Mouse (Mus musculus): ENCODE data around the gene Notch3.

Gene Notch3

DNA sequence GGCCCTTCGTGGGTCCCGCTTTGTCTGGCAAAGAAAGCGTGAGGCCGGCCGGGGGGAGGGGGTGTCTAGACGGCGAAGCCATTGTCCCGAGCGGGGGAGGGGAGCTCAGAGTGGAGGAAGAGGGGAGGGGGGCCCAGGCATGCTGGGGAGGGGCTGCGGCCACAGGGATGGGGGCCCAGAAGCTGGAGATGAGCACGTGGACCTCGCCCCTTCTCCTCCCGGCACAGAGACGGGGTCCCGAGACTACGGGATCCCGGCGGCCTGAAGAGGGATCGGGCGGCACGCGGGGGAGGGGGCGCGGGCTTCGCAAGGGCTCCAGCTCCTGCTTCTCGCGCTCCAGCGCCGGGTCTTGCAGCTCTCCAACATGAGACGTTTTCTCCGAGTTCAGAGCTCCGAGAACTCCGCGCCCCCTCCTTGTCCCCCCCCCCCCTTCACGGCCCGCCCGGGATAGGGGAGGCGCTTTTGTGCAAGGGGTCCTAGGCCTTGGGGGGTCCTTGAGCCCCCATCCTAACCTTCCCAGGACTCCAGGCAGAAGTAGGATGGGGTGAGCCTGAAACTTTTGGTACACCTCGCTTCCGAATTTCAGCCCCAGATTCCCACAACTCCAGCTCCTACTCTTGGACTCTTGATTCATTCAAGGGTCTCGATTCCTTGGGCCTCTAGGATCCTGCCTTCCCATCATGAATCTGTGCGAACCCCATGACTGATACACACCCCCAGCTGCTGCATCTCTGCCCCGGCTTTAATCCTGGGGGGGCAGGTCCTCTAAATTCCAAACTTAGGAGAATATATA lies 653 bp downstream of the Notch3 start:
- DNase-seq (ENCODE audit: low spot score) = peak; percentile 59

GRCm38 (mm10) chr17:32165266-32165802 lies 1.3 kb downstream of the Notch3 start:
- DNase-seq (ENCODE audit: low spot score) = no peak

DNA sequence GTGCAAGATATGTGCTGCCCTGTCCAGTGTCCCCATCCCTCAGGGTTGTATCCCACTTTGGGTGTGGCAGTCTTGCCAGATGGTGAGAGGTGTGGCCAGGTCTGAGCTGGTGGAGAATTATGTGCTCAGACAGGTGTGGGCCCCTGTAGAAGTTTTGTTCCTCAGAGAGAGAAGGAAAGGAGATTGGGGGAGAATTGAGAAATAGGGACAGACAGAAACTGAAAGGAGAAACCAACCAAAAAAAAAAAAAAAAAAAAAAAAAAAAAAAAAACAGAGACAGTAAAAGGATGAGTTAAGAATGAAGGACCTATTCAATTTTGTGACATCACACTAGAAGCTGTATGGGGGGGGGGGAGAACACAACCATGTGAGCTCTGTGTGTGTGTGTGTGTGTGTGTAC lies 1.9 kb downstream of the Notch3 start:
- DNase-seq (ENCODE audit: low spot score) = no peak

GRCm38 (mm10) chr17:32163910-32164650 lies 2.6 kb downstream of the Notch3 start:
- no peak for DNase-seq (ENCODE audit: low spot score)

- DNase-seq (ENCODE audit: low spot score) = peak; percentile 68
Measured at GRCm38 (mm10) chr17:32162112-32162850, 4.4 kb downstream of the Notch3 start.

- no peak for DNase-seq (ENCODE audit: low spot score)
Measured at GRCm38 (mm10) chr17:32160882-32161281, 5.8 kb downstream of the Notch3 start.

DNA sequence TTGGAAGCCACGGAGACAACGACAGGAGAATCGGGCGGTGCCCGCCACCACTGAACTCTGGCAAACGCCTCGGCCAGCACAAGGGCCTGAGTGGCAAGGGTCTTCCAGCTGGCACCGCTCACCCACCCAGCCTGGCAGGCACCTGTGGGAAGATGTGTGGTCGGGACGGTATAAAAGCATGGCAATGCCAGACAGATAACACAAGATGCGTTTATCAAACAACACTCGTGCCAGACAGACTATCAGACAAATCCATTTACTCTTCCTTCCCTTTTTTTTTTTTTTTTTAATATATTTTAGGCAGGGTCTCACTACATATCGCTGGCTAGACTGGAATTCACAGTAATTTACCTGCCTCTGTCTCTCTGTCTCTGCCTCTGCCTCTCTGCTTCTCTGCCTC lies 7.8 kb downstream of the Notch3 start:
- DNase-seq (ENCODE audit: low spot score) = no peak

DNA sequence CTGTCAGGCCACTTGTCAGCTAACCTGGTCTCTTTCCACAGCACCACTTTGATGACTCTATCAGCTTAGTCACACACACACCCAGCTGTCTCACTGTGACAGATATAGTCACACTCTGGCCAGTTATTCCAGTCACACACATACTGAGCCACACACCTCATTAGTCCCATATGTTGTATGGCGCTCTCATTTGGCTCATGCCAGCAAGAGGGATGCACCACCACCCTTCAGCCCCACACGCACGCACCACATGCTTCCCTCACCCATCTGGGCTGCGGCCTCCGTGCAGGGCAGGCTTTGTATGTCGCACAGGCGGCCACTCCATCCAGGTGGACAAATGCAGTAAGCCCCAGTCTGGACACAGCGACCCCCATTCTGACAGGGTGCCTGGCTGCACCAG lies 19.9 kb downstream of the Notch3 start:
- DNase-seq (ENCODE audit: low spot score) = no peak

DNA sequence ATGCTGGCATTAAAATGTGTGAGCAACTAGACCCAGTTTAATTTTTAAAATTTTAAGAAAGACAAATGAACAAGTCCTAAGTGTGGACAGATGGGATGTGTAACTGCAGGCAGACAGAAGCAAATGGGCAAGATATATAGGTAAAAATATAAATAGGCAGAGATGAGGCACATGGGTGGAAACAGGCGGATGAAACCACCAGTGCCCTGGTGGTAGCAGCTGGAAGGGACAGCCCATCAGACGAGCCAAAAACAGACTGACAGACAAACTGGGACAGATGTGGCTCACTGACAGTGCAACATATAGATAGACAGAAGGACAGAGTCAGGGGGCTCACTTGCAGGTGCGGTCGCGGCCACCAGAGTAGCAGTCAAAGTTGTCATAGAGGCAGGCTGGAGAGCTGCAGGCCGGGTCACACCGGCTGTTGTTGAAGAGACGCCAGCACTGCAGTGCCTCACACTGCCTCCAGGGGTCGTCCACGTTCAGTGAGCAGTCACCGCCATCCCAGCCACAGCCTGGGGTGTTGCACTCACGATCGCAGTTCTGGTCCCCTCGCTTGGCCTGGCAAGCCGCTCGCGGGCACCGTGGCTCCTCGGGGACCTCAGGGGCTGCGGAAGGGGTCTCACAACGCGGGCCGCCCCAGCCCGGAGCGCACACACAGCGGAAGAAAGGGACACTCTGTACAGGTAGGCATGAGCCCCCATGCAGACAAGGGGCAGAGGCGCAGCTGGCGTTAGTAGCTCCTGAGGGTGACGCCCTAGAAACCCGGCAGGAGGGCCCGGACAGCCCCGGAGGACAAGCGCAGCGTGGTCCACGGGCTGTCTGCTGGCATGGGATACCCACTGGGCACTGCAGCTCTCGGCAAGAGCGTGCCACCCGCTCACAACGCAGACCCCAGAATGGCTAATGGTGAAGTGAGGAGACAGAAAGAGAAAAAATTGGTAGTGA lies 23.5 kb downstream of the Notch3 start:
- DNase-seq (ENCODE audit: low spot score) = peak; percentile 83

- no peak for DNase-seq (ENCODE audit: low spot score)
Measured at GRCm38 (mm10) chr17:32142234-32142633, 24.4 kb downstream of the Notch3 start.

GRCm38 (mm10) chr17:32133375-32133774 lies 33.3 kb downstream of the Notch3 start:
- no peak for DNase-seq (ENCODE audit: low spot score)

GRCm38 (mm10) chr17:32132087-32132486 lies 34.6 kb downstream of the Notch3 start:
- DNase-seq (ENCODE audit: low spot score) = no peak

- no peak for DNase-seq (ENCODE audit: low spot score)
Measured at GRCm38 (mm10) chr17:32130506-32130905, 36.1 kb downstream of the Notch3 start.

DNA sequence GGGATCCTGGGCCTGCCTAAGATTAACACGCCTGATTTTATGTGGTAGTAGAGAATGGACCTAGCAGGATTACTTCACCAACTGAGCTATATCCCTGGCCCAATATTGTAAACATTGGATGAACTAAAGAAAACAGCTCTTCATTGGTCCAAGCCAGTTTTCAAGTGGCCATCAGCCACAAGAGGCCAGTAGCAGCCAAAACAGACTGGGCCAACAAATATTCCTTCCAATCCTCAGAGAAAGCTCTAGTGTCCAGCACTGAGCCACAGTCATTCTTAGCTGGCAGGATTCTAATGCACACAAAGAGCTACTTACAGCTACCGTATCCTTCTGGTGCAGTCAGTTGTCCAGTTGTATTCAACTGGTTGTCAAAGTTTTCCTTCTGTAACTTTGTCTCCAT lies 39.5 kb downstream of the Notch3 start:
- no peak for DNase-seq (ENCODE audit: low spot score)

DNA sequence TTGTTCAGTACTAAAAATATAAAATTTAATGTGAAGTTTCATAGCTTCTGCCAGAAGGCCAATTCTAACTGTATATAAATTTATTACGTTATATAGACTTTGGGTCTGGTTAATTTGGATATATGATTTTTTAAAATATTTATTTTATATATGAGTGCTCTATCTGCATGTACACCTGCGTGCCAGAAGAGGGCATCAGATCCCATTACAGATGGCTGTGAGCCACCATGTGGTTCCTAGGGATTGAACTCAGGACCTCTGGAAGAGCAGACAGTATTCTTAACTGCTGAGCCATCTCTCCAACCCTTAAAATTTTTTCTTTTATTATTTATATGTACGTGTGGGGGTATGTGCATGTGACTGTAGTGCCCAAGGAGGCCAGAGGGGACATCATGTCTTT lies 41.2 kb downstream of the Notch3 start:
- DNase-seq (ENCODE audit: low spot score) = no peak

- no peak for DNase-seq (ENCODE audit: low spot score)
Measured at GRCm38 (mm10) chr17:32123545-32123944, 43.1 kb downstream of the Notch3 start.

- peak; percentile 38 for DNase-seq (ENCODE audit: low spot score)
Measured at GRCm38 (mm10) chr17:32122587-32122970, 44.1 kb downstream of the Notch3 start.

DNA sequence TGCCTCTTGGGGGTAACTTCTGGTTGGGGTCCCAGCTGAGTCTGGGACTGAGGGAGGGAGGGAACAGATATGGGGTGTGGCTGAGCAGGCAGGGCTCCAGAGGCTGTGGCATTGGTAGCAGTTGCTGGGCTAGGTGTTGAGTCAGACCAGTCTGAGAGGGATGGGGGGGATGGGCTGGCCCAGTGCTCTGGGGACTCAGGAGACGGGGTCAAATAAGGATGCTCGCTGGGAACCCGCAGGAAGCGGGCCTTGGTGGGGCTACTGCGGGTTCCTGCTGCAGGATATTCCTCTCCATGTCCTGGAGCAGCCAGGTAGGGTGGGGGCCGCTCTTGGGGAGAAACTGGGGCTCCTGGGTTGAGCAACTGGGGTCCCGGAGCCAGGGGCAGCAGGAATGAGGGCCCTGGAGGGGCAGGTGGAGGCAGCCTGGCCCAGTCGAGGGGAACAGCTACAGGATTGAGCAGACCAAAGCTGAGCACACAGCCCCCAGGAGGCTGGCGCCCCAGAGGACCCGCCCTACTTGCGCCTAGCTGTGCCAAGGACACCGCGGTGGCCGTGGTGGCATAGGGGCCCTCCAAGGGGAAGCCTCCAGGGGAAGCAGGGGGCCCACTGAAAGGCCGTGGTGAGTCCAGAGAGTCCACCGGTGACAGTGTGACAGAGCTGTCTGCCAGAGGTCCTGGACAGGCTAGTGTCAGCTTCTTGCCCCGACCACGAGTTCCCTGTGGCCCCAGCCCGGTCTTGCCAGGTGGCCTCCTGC lies 44.6 kb downstream of the Notch3 start:
- DNase-seq (ENCODE audit: low spot score) = no peak

DNA sequence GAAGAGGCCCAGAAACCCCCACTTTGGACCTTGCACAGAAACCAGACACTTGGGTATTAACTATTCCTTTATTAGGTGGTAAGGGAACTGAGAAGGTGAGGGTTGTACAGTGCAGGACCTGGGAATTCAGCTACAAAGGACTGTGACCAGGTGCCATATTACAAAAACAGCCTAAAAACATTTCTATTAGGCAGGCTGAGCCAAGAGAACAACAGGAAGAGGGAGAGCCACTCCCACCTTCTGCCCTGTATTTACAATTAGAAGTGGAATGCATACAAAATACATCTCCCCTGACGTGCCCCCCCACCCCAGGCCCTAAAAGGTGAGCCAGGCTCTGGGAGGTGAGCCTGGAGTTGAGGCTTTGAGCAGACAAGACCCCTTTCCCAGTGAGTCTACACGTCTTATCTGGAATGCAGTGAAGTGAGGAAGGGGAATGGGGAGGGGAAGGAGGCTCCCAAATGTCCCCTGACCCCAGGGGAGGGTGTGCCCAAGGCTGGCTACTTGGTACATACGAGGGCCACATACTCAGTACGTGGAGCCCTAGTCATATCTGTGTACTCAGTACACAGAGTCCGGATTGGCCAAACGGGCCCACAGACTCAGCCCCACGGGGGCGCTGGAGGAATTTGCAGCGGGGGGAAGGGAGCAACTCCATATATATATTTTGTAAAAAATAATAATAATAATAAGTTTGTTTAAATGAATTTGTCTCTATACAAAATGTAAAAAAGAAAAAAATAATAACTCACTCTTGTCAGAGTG lies 45.7 kb downstream of the Notch3 start:
- DNase-seq (ENCODE audit: low spot score) = no peak

GRCm38 (mm10) chr17:32119196-32119595 lies 47.5 kb downstream of the Notch3 start:
- DNase-seq (ENCODE audit: low spot score) = no peak

Measured in ovary, postnatal 36 days (tissue).